Mouse (Mus musculus) limb, embryonic 10.5 days (tissue): ENCODE results near the gene Fam131b. TPM values are rescaled to one million over a fixed set of nuclear protein-coding genes. Genes with fewer than 3 reads are reported as not detected.
A peak's percentile ranks its signal among the peaks of the same experiment; 100 is the strongest.

Source experiments
- DNase-seq: peaks from one replicate; pipeline ENCODE4 v3.0.0-alpha.2; 2017; ENCODE audit warnings: low spot score
- H3K27ac ChIP-seq: fragments of 300-500 bp; sonication (generic); 2 replicates; pipeline ENCODE4 v1.5.1; 2016; ENCODE audit warnings: mild to moderate bottlenecking
- H3K27me3 ChIP-seq: fragments of 300-500 bp; sonication (generic); 2 replicates; pipeline ENCODE4 v1.6.1; 2016; ENCODE audit warnings: low read depth, mild to moderate bottlenecking; ENCODE audit not compliant: poor library complexity, severe bottlenecking
- H3K36me3 ChIP-seq: fragments of 300-500 bp; sonication (generic); 2 replicates; pipeline ENCODE4 v1.6.1; 2016; ENCODE audit warnings: mild to moderate bottlenecking, moderate library complexity
- H3K4me1 ChIP-seq: fragments of 300-500 bp; sonication (generic); 2 replicates; pipeline ENCODE4 v1.6.1; 2016
- H3K4me3 ChIP-seq: fragments of 300-500 bp; sonication (generic); 2 replicates; pipeline ENCODE4 v1.5.1; 2016; ENCODE audit warnings: mild to moderate bottlenecking, moderate library complexity
- H3K9me3 ChIP-seq: fragments of 300-500 bp; sonication (generic); replicated peaks from 2 replicates; pipeline ENCODE4 v1.6.1; 2016; ENCODE audit warnings: mild to moderate bottlenecking
- WGBS: fragments of 180-500 bp; shearing (Covaris S2); methylation state at CpG from one replicate; pipeline ENCODE4 v1.1.7; 2016; 5-methylcytosine and 5-hydroxymethylcytosine counted together
- polyA plus RNA-seq: library from polyadenylated mRNA; unstranded; fragments of >200 nt; fragmentation: Nextera tagmentation; extraction: Ambion mirVana; gene quantifications from 2 replicates; pipeline ENCODE4 v1.2.1, GENCODE M21; 2016

Gene Fam131b
- polyA plus RNA-seq, 1 experiment from 2014 or later: 0.65 TPM

GRCm38 (mm10) chr6:42339189-42339588 lies 14.7 kb upstream of the Fam131b start:
- no peaks in the 10 kb centered on the region for H3K27me3 ChIP-seq
- 89% methylated on average over 2 of the region's 2 CpGs for WGBS
- no peaks in the 10 kb centered on the region for H3K4me1 ChIP-seq
- no peak overlapping the region for H3K4me3 ChIP-seq
- no peaks in the 10 kb centered on the region for H3K36me3 ChIP-seq
- no peak for DNase-seq
- no peaks in the 10 kb centered on the region for H3K9me3 ChIP-seq
- no peak overlapping the region for H3K27ac ChIP-seq

DNA sequence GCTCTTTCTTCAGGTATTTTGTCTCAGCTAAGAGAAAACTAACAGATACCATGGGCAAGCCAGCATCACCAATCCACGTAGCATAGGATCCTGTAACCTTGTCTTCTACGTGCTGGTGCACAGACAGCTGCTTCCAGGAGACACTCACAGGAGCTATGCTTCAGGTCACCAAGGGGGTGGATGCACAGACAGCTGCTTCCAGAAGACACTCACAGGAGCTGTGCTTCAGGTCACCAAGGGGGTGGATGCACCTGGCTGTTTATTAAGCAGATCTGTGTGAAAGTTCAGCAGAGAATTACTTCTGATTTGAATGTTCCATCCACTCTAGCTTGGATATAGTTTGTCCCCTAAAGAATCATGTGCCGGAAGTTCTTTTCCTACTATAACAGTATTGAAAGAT lies 6.5 kb upstream of the Fam131b start:
- H3K27me3 ChIP-seq: no peaks in the 10 kb centered on the region
- no peaks in the 10 kb centered on the region for H3K4me1 ChIP-seq
- no peak for DNase-seq
- no peaks in the 10 kb centered on the region for H3K9me3 ChIP-seq
- H3K27ac ChIP-seq: no peak overlapping the region
- H3K36me3 ChIP-seq: no peaks in the 10 kb centered on the region
- 95% methylated on average over 3 of the region's 3 CpGs for WGBS
- no peak overlapping the region for H3K4me3 ChIP-seq

DNA sequence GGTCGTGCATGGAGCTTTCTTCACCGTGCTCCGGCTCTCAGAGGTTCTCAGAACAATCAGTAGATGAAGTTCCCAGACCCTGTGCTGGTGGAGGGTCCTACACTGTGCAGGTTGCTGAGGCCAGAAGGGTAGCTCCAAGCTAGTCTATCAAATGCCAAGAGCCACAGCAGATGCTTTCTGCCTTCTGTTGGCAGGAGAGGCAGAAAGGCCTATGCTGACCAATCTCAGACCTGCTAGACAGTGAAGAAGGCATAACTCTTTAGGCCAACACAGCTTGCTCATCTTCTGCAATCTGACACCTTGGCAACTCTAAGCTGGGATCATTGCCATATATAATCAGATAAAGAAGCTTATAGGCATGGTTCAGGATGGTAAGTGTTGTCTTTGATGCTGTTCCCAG lies 5.8 kb upstream of the Fam131b start:
- H3K4me3 ChIP-seq: no peak overlapping the region
- H3K9me3 ChIP-seq: no peaks in the 10 kb centered on the region
- H3K4me1 ChIP-seq: no peaks in the 10 kb centered on the region
- no peak overlapping the region for H3K27ac ChIP-seq
- WGBS: 84% methylated on average over 3 of the region's 3 CpGs
- H3K36me3 ChIP-seq: no peaks in the 10 kb centered on the region
- H3K27me3 ChIP-seq: no peaks in the 10 kb centered on the region
- DNase-seq: no peak

GRCm38 (mm10) chr6:42328757-42329156 lies 4.3 kb upstream of the Fam131b start:
- Histone ChIP-seq H3K36me3 (no peaks in the 10 kb centered on the region), H3K27me3 (peaks cover 9% of the 10 kb centered on the region), H3K9me3 (no peaks in the 10 kb centered on the region), H3K4me3 (no peak overlapping the region), H3K27ac (no peak overlapping the region), H3K4me1 (peaks cover 10% of the 10 kb centered on the region)
- WGBS: 83% methylated on average over 3 of the region's 3 CpGs
- DNase-seq: no peak

GRCm38 (mm10) chr6:42326509-42326908 lies 2.1 kb upstream of the Fam131b start:
- peaks cover 32% of the 10 kb centered on the region for H3K27me3 ChIP-seq
- no peaks in the 10 kb centered on the region for H3K36me3 ChIP-seq
- H3K9me3 ChIP-seq: no peaks in the 10 kb centered on the region
- H3K4me1 ChIP-seq: peaks cover 19% of the 10 kb centered on the region
- H3K27ac ChIP-seq: no peak overlapping the region
- DNase-seq: no peak
- 92% methylated on average over 3 of the region's 3 CpGs for WGBS
- no peak overlapping the region for H3K4me3 ChIP-seq

DNA sequence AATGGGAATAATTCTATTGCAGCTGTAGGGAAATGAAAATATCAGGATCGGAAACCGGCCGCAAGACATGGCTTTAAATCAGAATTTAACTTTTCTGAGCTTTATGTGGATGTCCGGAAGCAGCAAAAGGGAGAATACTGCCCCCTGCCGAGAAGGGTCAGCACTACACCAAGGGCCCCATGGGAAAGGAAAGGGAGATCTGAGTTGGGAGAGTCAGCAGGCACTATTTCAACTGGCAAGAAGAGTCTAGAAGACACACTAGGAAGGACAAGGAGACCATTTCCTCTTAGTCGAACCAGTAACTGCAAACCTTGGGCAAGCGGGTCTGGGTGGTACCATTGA lies 796 bp upstream of the Fam131b start:
- Histone ChIP-seq H3K27ac (peak overlapping the region; percentile 80), H3K4me3 (peak overlapping the region; percentile 80), H3K36me3 (no peaks in the 10 kb centered on the region), H3K9me3 (no peaks in the 10 kb centered on the region), H3K27me3 (peaks cover 41% of the 10 kb centered on the region), H3K4me1 (peaks cover 19% of the 10 kb centered on the region)
- WGBS: 4% methylated on average over 7 of the region's 7 CpGs
- DNase-seq: peak; percentile 83

DNA sequence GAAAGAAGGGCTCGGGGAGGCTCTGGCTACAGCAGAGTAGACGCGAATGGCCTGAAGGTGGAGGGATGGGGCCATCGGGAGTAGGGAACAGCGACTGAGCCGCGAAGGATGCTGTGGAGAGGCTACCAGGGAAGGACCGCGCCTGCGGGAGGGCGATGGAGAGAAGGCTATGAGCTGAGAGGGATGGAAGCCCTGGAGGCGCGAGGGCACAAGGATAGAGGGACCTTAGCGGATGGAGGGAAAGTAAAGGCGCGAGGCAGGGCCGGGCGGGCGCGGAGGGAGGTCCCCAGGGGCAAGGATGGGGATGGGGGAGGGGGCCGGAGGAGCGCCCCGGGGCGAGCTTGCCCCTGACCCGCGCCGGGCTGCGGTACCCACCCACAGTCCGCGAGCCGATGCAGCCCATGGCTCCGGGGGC lies 369 bp downstream of the Fam131b start:
- Histone ChIP-seq H3K27ac (peak overlapping the region; percentile 80), H3K27me3 (peaks cover 41% of the 10 kb centered on the region), H3K4me3 (peak overlapping the region; percentile 80), H3K9me3 (no peaks in the 10 kb centered on the region), H3K4me1 (peaks cover 19% of the 10 kb centered on the region), H3K36me3 (no peaks in the 10 kb centered on the region)
- WGBS: 1% methylated on average over 28 of the region's 32 CpGs
- peak; percentile 68 for DNase-seq

- Histone ChIP-seq H3K27me3 (peaks cover 41% of the 10 kb centered on the region), H3K36me3 (no peaks in the 10 kb centered on the region), H3K4me3 (peak overlapping the region; percentile 80), H3K4me1 (peaks cover 19% of the 10 kb centered on the region), H3K9me3 (no peaks in the 10 kb centered on the region), H3K27ac (peak overlapping the region; percentile 80)
- under 1% methylated on average over 28 of the region's 28 CpGs for WGBS
- DNase-seq: peak; percentile 39
Measured at GRCm38 (mm10) chr6:42323371-42324066, 924 bp downstream of the Fam131b start.

- H3K27ac ChIP-seq: no peak overlapping the region
- H3K27me3 ChIP-seq: peaks cover 27% of the 10 kb centered on the region
- WGBS: 81% methylated on average over 4 of the region's 4 CpGs
- H3K36me3 ChIP-seq: peaks cover 27% of the 10 kb centered on the region
- no peak for DNase-seq
- peaks cover 4% of the 10 kb centered on the region for H3K4me1 ChIP-seq
- no peaks in the 10 kb centered on the region for H3K9me3 ChIP-seq
- H3K4me3 ChIP-seq: no peak overlapping the region
Measured at GRCm38 (mm10) chr6:42318293-42318692, 6.2 kb downstream of the Fam131b start.

- H3K9me3 ChIP-seq: no peaks in the 10 kb centered on the region
- no peak overlapping the region for H3K27ac ChIP-seq
- H3K36me3 ChIP-seq: peaks cover 60% of the 10 kb centered on the region
- no peak for DNase-seq
- H3K4me3 ChIP-seq: no peak overlapping the region
- H3K4me1 ChIP-seq: no peaks in the 10 kb centered on the region
- WGBS: 88% methylated on average over 2 of the region's 2 CpGs
- H3K27me3 ChIP-seq: no peaks in the 10 kb centered on the region
Measured at GRCm38 (mm10) chr6:42310427-42311053, 13.9 kb downstream of the Fam131b start.

GRCm38 (mm10) chr6:42309816-42310378 lies 14.5 kb downstream of the Fam131b start:
- no peaks in the 10 kb centered on the region for H3K27me3 ChIP-seq
- WGBS: 49% methylated on average over 8 of the region's 8 CpGs
- peaks cover 60% of the 10 kb centered on the region for H3K36me3 ChIP-seq
- no peak for DNase-seq
- no peaks in the 10 kb centered on the region for H3K9me3 ChIP-seq
- H3K4me3 ChIP-seq: no peak overlapping the region
- H3K27ac ChIP-seq: no peak overlapping the region
- H3K4me1 ChIP-seq: no peaks in the 10 kb centered on the region

- peaks cover 28% of the 10 kb centered on the region for H3K36me3 ChIP-seq
- no peaks in the 10 kb centered on the region for H3K4me1 ChIP-seq
- no peak overlapping the region for H3K27ac ChIP-seq
- H3K27me3 ChIP-seq: no peaks in the 10 kb centered on the region
- WGBS: 93% methylated on average over 5 of the region's 5 CpGs
- H3K4me3 ChIP-seq: no peak overlapping the region
- H3K9me3 ChIP-seq: no peaks in the 10 kb centered on the region
- DNase-seq: no peak
Measured at GRCm38 (mm10) chr6:42299362-42299761, 25.1 kb downstream of the Fam131b start.

DNA sequence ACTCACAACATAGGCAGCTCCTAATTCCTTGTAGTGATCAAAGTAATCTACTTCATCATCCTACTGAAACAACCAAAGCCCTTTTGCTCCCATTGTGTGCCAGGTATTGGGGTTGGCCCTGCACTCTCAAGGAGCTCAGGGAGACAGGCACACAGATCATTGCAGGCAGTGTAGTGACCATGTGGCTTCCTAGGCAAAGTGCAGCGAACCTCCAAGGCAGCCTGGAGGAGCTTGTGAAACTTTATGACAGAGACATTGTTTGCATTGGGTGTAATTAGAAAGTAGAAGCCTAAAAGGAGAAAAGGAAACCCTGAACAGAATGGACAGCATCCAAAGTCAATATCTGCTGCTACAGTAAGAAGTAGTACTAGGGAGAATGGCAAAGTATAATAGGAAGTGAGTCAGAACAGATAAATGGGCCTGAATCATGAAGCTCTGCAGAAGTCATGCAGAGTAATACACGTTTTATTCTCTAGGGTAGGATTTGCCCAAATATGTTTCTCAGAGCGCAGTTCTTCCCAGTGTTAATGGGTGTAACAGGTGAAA lies 28.8 kb downstream of the Fam131b start:
- peaks cover 52% of the 10 kb centered on the region for H3K36me3 ChIP-seq

More for the DNA sequence above, 28.8 kb downstream of the Fam131b start:
- WGBS: 76% methylated on average over 3 of the region's 3 CpGs
- Histone ChIP-seq H3K27me3 (no peaks in the 10 kb centered on the region), H3K4me3 (no peak overlapping the region), H3K27ac (no peak overlapping the region), H3K4me1 (no peaks in the 10 kb centered on the region), H3K9me3 (no peaks in the 10 kb centered on the region)
- DNase-seq: no peak
